Mouse (Mus musculus) lung, embryonic 16.5 days (tissue): ENCODE results near the gene Vmn1r27. TPM values are rescaled to one million over a fixed set of nuclear protein-coding genes. Genes with fewer than 3 reads are reported as not detected.

Source experiments
- ATAC-seq: fragments of 200-750 bp; cut with Nextera tagmentation; 2 replicates; pipeline ENCODE4 v1.8.0; 2017; ENCODE audit warnings: low read depth, mild to moderate bottlenecking, moderate library complexity
- H3K27ac ChIP-seq: fragments of 300-500 bp; sonication (generic); 2 replicates; pipeline ENCODE4 v1.5.1; 2014; ENCODE audit warnings: mild to moderate bottlenecking, control low read depth, low read length
- H3K27me3 ChIP-seq: fragments of 300-500 bp; sonication (generic); 2 replicates; pipeline ENCODE4 v1.6.1; 2014; ENCODE audit warnings: low read depth, low read length, mixed read lengths; ENCODE audit not compliant: control insufficient read depth, insufficient read depth
- H3K36me3 ChIP-seq: fragments of 300-500 bp; sonication (generic); 2 replicates; pipeline ENCODE4 v1.6.1; 2014; ENCODE audit warnings: low read length; ENCODE audit not compliant: control insufficient read depth, insufficient read depth
- H3K4me1 ChIP-seq: fragments of 300-500 bp; sonication (generic); replicated peaks from 2 replicates; pipeline ENCODE4 v1.6.1; 2014; ENCODE audit warnings: low read length, mixed read lengths; ENCODE audit not compliant: control insufficient read depth, insufficient read depth
- H3K4me2 ChIP-seq: fragments of 300-500 bp; sonication (generic); 2 replicates; pipeline ENCODE4 v1.6.1; 2014; ENCODE audit warnings: low read depth, low read length, control low read depth
- H3K4me3 ChIP-seq: fragments of 300-500 bp; sonication (generic); 2 replicates; pipeline ENCODE4 v1.5.1; 2014; ENCODE audit warnings: mild to moderate bottlenecking, low read length, control low read depth
- H3K9ac ChIP-seq: fragments of 300-500 bp; sonication (generic); 2 replicates; pipeline ENCODE4 v1.6.1; 2014; ENCODE audit warnings: low read length, control low read depth
- H3K9me3 ChIP-seq: fragments of 300-500 bp; sonication (generic); 2 replicates; pipeline ENCODE4 v1.6.1; 2016; ENCODE audit warnings: low read length; ENCODE audit not compliant: control insufficient read depth
- WGBS: fragments of 180-500 bp; shearing (Covaris S2); extraction: QIAGEN DNeasy Blood & Tissue Kit; methylation state at CpG from one replicate; pipeline ENCODE4 v1.1.7; 2014; 5-methylcytosine and 5-hydroxymethylcytosine counted together
- polyA plus RNA-seq: library from polyadenylated mRNA; unstranded; fragments of >200 nt; fragmentation: Nextera tagmentation; extraction: Ambion mirVana; gene quantifications from 2 replicates; pipeline ENCODE4 v1.2.1, GENCODE M21; 2015

The Vmn1r27 gene
- not detected in 2 replicates for polyA plus RNA-seq

DNA sequence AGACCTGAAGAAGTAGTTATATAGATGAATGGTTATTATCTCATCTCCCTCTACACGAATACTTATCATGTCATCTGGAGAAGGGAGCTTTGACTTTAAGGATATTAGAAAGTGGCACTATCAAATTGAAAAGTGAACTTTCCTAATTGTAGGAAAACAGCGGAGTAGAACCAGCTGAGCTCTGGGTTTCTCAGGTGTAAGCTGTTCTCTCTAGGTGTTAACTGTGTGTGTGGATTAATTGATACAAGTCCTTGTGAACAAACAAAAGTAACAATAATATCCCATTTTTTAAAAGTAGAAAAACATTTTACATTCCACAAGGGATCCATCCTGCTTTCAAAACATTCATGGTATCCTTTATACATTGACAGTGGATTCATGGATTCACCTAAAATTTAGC lies at the start of gene Vmn1r27:
Gene Vmn1r27 (minus strand): TSS at position 101 of the 400 bp plus-strand sequence.
- WGBS, result 83% methylated on average over 2 of the region's 2 CpGs
- no peaks in the 10 kb centered on the region for H3K27me3 ChIP-seq
- H3K9me3 ChIP-seq, result no peaks in the 10 kb centered on the region
- no peak within 1 kb of the TSS for H3K4me2 ChIP-seq
- H3K4me1 ChIP-seq, result no peaks in the 10 kb centered on the region
- ATAC-seq, result no peak
- no peak within 1 kb of the TSS for H3K27ac ChIP-seq
- no peak within 1 kb of the TSS for H3K4me3 ChIP-seq
- no peak within 1 kb of the TSS for H3K9ac ChIP-seq
- no peaks in the 10 kb centered on the region for H3K36me3 ChIP-seq

DNA sequence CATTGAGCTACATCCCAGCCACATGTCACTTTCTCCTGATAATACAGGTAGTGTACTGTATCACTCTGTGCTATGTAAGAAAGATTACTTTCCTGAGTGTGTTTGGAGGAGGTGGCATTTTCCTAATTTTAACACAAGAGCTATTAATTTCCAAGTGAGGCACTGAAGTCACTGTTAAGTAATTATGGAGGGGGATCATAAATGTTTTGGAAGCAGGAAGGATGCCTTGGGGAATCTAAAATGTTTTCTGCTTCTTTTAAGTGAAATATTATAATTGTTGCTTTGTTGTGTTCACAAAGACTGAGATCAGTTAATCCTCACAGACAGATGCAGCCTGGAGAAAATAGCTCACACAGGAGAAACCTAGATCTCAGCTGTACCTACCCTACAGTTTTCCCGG lies 43.1 kb upstream of the Vmn1r27 start, which contains the start of gene Vmn1r28:
Gene Vmn1r28 (plus strand): TSS at position 301 of the 400 bp plus-strand sequence.
- H3K27me3 ChIP-seq, result no peaks in the 10 kb centered on the region
- H3K4me2 ChIP-seq, result no peak within 1 kb of the TSS
- 85% methylated on average over 1 of the region's 1 CpGs for WGBS
- no peak within 1 kb of the TSS for H3K27ac ChIP-seq
- no peak within 1 kb of the TSS for H3K9ac ChIP-seq
- ATAC-seq, result no peak
- H3K4me3 ChIP-seq, result no peak within 1 kb of the TSS
- H3K36me3 ChIP-seq, result no peaks in the 10 kb centered on the region
- no peaks in the 10 kb centered on the region for H3K4me1 ChIP-seq
- H3K9me3 ChIP-seq, result no peaks in the 10 kb centered on the region

GRCm38 (mm10) chr6:58216119-58216518 lies 2.5 kb downstream of the Vmn1r27 start:
- H3K4me1 ChIP-seq, result no peaks in the 10 kb centered on the region
- no peak overlapping the region for H3K27ac ChIP-seq
- H3K9me3 ChIP-seq, result no peaks in the 10 kb centered on the region
- no peaks in the 10 kb centered on the region for H3K27me3 ChIP-seq
- H3K36me3 ChIP-seq, result no peaks in the 10 kb centered on the region
- no peak overlapping the region for H3K4me2 ChIP-seq
- H3K9ac ChIP-seq, result no peak overlapping the region
- no peak overlapping the region for H3K4me3 ChIP-seq
- ATAC-seq, result no peak
- WGBS, result 64% methylated on average over 2 of the region's 2 CpGs

Other genes starting within 250 kb of the Vmn1r27 start
- gene Vmn1r25, start 238.0 kb downstream of the Vmn1r27 start, polyA plus RNA-seq, result not detected in 2 replicates
- gene Vmn1r26, start 203.7 kb downstream of the Vmn1r27 start, polyA plus RNA-seq, result not detected in 2 replicates
- gene Vmn1r28, start 43.2 kb upstream of the Vmn1r27 start, polyA plus RNA-seq, result not detected in 2 replicates
- not detected in 2 replicates for gene Vmn1r29, start 82.7 kb upstream of the Vmn1r27 start, polyA plus RNA-seq
- not detected in 2 replicates for gene Vmn1r30, start 224.6 kb upstream of the Vmn1r27 start, polyA plus RNA-seq